Mouse (Mus musculus) embryonic facial prominence, embryonic 15.5 days (tissue): ENCODE data around the gene Mgrn1. TPM values are rescaled to one million over a fixed set of nuclear protein-coding genes. Genes with fewer than 3 reads are reported as not detected.

Experiments used
- ATAC-seq: fragments of 200-750 bp; cut with Nextera tagmentation; 2 replicates; pipeline ENCODE4 v1.8.0; 2017; ENCODE audit warnings: low read depth, moderate TSS enrichment; ENCODE audit not compliant: insufficient number of reproducible peaks, low FRiP score, low TSS enrichment
- H3K27ac ChIP-seq: fragments of 300-500 bp; sonication (generic); replicated peaks from 2 replicates; pipeline ENCODE4 v1.5.1; 2015; ENCODE audit warnings: mild to moderate bottlenecking, inconsistent platforms
- H3K27me3 ChIP-seq: fragments of 300-500 bp; sonication (generic); 2 replicates; pipeline ENCODE4 v1.6.1; 2015; ENCODE audit warnings: inconsistent platforms
- H3K36me3 ChIP-seq: fragments of 300-500 bp; sonication (generic); 2 replicates; pipeline ENCODE4 v1.6.1; 2015; ENCODE audit warnings: mild to moderate bottlenecking, inconsistent platforms
- H3K4me1 ChIP-seq: fragments of 300-500 bp; sonication (generic); 2 replicates; pipeline ENCODE4 v1.6.1; 2015; ENCODE audit warnings: inconsistent platforms
- H3K4me2 ChIP-seq: fragments of 300-500 bp; sonication (generic); replicated peaks from 2 replicates; pipeline ENCODE4 v1.6.1; 2015; ENCODE audit warnings: mild to moderate bottlenecking, inconsistent platforms
- H3K4me3 ChIP-seq: fragments of 300-500 bp; sonication (generic); replicated peaks from 2 replicates; pipeline ENCODE4 v1.5.1; 2015; ENCODE audit warnings: mild to moderate bottlenecking, inconsistent platforms
- H3K9ac ChIP-seq: fragments of 300-500 bp; sonication (generic); 2 replicates; pipeline ENCODE4 v1.6.1; 2015; ENCODE audit warnings: inconsistent platforms
- H3K9me3 ChIP-seq: fragments of 300-500 bp; sonication (generic); replicated peaks from 2 replicates; pipeline ENCODE4 v1.6.1; 2016; ENCODE audit warnings: inconsistent platforms
- WGBS: fragments of 180-500 bp; shearing (Covaris S2); methylation state at CpG from one replicate; pipeline ENCODE4 v1.1.7; 2015; 5-methylcytosine and 5-hydroxymethylcytosine counted together
- polyA plus RNA-seq: library from polyadenylated mRNA; unstranded; fragments of >200 nt; fragmentation: Nextera tagmentation; extraction: Ambion mirVana; gene quantifications from 2 replicates; pipeline ENCODE4 v1.2.1, GENCODE M21; 2015

The Mgrn1 gene
- polyA plus RNA-seq, 1 experiment from 2014 or later = 87.0 TPM

DNA sequence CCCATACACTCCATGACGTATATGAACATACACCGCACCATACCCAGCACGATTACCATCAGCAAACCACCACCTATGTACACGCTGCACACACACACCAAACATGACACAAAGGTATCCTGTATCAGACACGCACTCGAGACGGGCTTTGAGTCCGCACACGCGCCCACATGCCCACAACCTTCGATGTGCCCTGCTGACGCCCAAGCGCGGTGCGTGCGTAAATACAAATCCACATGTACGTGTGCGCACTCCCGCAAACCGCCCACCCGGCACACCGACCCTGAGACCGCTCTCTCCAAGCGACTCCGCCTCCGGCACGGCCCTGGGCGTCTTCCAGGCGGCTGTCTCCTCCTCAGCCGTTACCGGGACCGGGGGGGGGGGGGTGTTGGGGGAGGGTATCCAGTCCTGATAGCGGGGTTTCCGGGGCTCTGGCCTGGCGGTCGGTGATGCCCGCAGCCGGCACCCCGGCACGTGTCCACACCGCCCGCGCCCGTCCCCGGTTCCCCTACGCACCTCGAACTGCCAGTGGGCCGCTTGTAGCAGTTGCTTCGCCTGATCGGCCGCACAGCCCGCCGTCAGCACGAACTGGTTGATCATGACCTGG is 6.8 kb upstream of the Mgrn1 start:
- peak; percentile 3; the same call in 1 of the 2 replicates for ATAC-seq
- Histone ChIP-seq H3K9me3 (no peaks in the 10 kb centered on the region), H3K4me1 (peaks cover 48% of the 10 kb centered on the region), H3K9ac (peak overlapping the region; percentile 74), H3K27ac (peak overlapping the region; percentile 100), H3K4me2 (peak overlapping the region; percentile 71), H3K36me3 (peaks cover 24% of the 10 kb centered on the region), H3K27me3 (no peaks in the 10 kb centered on the region), H3K4me3 (peak overlapping the region; percentile 87)
- WGBS = 0% methylated on average over 54 of the region's 54 CpGs

DNA sequence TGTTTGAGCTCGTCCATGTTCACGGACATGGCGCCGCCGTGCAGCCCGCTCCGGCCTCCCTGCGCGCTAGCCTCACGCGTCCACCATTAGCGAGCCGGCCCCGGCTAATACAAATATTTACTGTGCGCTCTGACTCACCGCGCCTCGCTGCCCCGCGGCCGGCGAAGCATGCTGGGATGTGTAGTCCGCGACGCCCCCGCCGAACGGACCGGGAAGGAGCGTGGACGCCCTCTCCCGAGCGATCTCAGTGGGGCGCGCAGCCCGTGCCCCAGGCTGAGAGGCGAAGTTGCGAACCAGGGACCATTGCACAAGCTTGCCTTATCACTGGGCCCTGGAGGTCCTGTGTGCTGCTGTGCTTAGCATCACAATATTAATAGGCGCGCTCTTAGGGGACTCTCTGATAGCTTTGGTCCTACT is 6.3 kb upstream of the Mgrn1 start:
- peaks cover 19% of the 10 kb centered on the region for H3K36me3 ChIP-seq
- ATAC-seq = peak; percentile 83

DNA sequence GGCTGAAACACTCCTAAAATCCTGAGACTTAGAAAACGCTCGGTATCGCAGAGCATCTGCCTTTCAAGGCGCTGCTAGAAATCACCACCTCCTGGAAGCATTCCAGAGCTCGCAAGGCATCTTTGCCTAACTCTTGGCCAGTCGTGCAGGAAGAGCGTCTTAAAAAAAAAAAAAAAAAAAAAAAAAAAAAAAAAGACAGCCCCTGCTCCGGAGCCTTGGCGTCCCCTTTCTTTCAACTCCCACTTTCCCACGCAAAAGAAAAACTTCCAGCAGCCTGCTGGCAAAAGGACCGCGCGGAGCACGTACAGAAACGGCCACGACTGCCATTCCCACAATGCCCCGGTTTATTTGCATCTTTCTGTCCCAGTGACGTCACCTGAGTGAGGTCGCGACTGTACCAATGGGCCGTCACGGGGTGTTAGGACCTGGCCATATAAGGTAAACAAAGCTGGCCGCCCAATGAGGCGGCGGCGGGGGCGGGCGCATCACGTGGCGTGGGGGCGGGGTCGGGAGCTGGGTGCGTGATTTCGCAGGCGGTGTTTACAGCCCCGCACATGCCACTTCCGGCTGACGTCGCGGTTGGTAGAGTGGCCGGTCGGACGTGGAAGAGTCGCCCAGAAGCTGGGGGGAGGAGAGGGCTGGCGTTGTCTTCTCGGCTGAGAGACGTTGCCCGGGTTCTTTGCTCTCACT is 5.8 kb upstream of the Mgrn1 start, which contains the start of gene Ubald1:
Ubald1 (minus strand) TSS at position 180 of the 690 bp plus-strand sequence.
- H3K4me1 ChIP-seq = peaks cover 45% of the 10 kb centered on the region
- WGBS = under 1% methylated on average over 48 of the region's 48 CpGs
- peak; percentile 91 for ATAC-seq

More for the DNA sequence above, 6.3 kb upstream of the Mgrn1 start:
- H3K4me1 ChIP-seq = peaks cover 48% of the 10 kb centered on the region
- H3K9me3 ChIP-seq = no peaks in the 10 kb centered on the region
- H3K4me3 ChIP-seq = peak overlapping the region; percentile 87
- H3K9ac ChIP-seq = peak overlapping the region; percentile 74
- under 1% methylated on average over 40 of the region's 40 CpGs for WGBS
- peak overlapping the region; percentile 100 for H3K27ac ChIP-seq
- H3K27me3 ChIP-seq = no peaks in the 10 kb centered on the region
- H3K4me2 ChIP-seq = peak overlapping the region; percentile 71

DNA sequence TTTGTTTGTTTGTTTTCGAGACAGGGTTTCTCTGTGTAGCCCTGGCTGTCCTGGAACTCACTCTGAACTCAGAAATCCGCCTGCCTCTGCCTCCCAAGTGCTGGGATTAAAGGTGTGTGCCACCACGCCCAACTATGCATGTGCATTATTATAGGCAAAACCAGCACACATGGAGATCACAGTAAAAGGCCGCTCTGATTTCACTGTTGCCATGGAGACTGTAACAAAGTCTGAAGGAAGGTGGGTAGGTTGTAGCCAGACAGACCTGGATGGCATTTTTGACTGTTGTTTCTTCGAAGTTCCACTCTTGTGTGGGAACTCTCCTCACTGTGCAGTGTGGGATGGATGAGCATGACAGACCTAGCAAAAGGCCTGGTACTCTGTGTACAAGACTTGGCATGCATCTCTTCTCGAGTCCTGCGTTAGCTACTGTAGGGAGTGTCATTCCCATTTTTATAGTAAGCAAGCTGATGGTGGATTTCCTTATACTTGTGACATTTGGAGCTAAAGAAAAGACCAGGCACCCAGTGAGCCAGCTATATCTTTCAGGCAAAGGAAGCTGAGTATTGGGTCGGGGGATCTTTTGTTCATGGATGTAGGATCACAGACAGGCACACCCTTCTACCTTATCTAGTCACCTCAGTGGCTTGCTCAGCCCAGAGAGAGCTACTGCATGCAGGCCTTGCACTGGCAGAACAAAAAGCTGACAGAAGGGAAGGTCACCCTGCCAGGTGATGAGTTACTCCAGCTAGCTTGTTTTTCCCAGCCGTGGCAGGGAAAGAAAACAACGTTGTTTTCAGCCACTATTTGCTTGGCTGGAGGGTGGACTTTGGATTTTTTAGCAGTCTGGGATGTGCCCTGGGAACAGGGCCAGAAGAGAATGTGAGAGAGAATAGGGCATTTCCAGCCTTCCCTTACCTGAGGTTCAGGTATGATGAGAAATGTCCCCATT is 4.4 kb upstream of the Mgrn1 start:
- no peak for ATAC-seq
- peak overlapping the region; percentile 100 for H3K27ac ChIP-seq
- H3K27me3 ChIP-seq = no peaks in the 10 kb centered on the region
- H3K9me3 ChIP-seq = no peaks in the 10 kb centered on the region
- H3K4me3 ChIP-seq = peak overlapping the region; percentile 87
- 0 out of 2 replicates have a peak, but pooled peaks cover under 1% of the 10 kb centered on the region for H3K36me3 ChIP-seq
- H3K4me1 ChIP-seq = peaks cover 31% of the 10 kb centered on the region
- 0 out of 2 replicates have a peak overlapping the region, but pooled peaks have one; percentile 79 for H3K9ac ChIP-seq
- H3K4me2 ChIP-seq = peak overlapping the region; percentile 71
- 69% methylated on average over 10 of the region's 10 CpGs for WGBS

More for the DNA sequence above, 5.8 kb upstream of the Mgrn1 start, which contains the start of gene Ubald1:
- Histone ChIP-seq H3K9me3 (no peaks in the 10 kb centered on the region), H3K9ac (peak within 1 kb of the TSS; percentile 79), H3K27ac (peak within 1 kb of the TSS; percentile 100), H3K4me2 (peak within 1 kb of the TSS; percentile 71), H3K36me3 (peaks cover 14% of the 10 kb centered on the region), H3K27me3 (no peaks in the 10 kb centered on the region), H3K4me3 (peak within 1 kb of the TSS; percentile 87)

DNA sequence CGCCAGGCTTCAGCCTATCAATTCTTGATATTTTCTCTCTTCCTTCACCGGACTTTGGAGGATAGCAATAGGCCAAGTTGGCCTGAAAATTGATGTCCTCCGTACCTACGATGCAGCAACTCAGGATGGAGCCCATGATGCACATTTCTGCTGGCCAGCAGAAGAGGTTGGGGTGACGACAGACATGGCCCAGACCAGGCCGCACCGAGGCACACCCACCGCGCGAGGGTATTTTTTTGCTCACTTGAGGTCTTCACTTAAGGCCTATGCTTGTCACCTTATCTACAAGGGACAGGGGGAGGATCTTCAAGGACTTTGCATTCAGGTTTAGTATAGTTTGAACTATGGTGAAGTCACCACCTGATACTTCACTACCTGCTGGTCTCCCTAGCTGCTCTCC is 1.1 kb upstream of the Mgrn1 start:
- Histone ChIP-seq H3K4me2 (no peak overlapping the region), H3K27ac (0 out of 2 replicates have a peak overlapping the region, but pooled peaks have one; percentile 90), H3K4me1 (peaks cover 32% of the 10 kb centered on the region), H3K27me3 (no peaks in the 10 kb centered on the region), H3K4me3 (0 out of 2 replicates have a peak overlapping the region, but pooled peaks have one; percentile 88), H3K9me3 (no peaks in the 10 kb centered on the region), H3K36me3 (no peaks in the 10 kb centered on the region), H3K9ac (no peak overlapping the region)
- 90% methylated on average over 10 of the region's 10 CpGs for WGBS
- no peak for ATAC-seq

DNA sequence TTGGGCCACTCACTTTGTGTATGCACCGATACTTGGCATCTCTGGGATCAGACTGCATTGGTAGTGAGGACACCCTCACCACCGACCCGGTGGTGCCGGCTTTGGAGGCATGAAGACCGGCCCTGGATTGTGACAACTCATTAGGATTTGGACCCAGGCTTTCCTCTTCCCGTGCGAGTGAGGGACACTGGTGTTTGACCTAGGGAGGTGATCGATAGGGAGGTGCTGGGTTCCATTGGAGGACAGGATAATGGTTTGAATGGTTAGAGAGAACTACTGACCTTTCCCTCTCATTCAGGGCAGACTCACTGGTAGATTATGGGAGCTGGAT is 606 bp downstream of the Mgrn1 start:
- peaks cover 8% of the 10 kb centered on the region; the same call in 1 of the 2 replicates for H3K36me3 ChIP-seq
- no peaks in the 10 kb centered on the region for H3K9me3 ChIP-seq
- no peak for ATAC-seq
- H3K27ac ChIP-seq = peak overlapping the region; percentile 90
- peak overlapping the region; percentile 75 for H3K4me2 ChIP-seq
- H3K27me3 ChIP-seq = no peaks in the 10 kb centered on the region
- H3K9ac ChIP-seq = peak overlapping the region; percentile 93
- H3K4me3 ChIP-seq = peak overlapping the region; percentile 88
- WGBS = under 1% methylated on average over 8 of the region's 8 CpGs
- H3K4me1 ChIP-seq = peaks cover 30% of the 10 kb centered on the region

DNA sequence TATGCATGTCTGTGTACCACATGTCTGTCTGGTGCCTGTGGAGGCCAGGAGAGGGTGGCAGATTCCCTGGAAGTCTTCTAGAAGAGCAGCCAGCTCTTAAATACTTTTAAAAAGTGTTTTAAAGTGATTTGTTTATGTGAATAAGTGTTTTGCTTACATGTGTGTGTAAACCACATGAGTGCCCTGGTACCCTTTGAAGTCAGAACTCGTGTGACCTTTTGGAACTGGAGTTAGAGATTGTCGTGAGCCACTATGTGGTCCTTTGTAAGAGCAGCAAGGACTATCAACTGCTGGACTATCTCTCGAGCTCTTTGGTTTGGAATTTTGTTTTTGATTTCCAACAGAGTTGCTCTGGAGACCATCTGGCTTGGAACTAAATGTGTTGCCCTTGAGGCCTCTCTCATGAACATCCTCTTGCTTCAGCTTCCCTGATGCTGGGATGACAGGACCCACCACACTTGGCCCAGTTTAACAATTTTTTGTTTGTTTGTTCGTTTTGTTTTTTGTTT is 4.2 kb downstream of the Mgrn1 start:
- H3K9me3 ChIP-seq = no peaks in the 10 kb centered on the region
- peaks cover 25% of the 10 kb centered on the region for H3K4me1 ChIP-seq
- H3K4me3 ChIP-seq = no peak overlapping the region
- no peak overlapping the region for H3K27ac ChIP-seq
- H3K4me2 ChIP-seq = no peak overlapping the region
- WGBS = 43% methylated on average over 4 of the region's 4 CpGs
- no peaks in the 10 kb centered on the region for H3K27me3 ChIP-seq
- H3K36me3 ChIP-seq = peaks cover 11% of the 10 kb centered on the region; the same call in 1 of the 2 replicates
- no peak for ATAC-seq
- no peak overlapping the region for H3K9ac ChIP-seq

DNA sequence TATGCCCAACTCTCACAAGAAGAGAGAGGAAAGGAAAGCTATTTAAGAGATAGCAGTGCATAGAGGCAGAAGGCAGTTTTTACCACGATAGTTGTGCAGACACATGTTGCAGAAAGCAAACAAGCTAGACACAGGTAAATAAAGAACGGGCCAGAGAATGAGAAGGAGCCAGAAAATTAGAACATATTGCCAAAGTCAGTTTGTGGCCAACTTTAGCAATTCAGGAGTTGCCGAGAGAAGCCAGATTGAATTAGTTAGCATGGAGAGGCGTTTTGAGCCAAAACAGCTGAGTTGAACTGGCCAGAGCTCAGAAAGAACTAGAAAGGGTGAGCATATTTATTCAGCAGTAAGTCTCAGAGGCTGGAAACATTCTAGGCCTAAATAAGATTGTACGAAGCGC is 6.1 kb downstream of the Mgrn1 start:
- no peak overlapping the region for H3K4me2 ChIP-seq
- no peak for ATAC-seq
- H3K36me3 ChIP-seq = peaks cover 11% of the 10 kb centered on the region; the same call in 1 of the 2 replicates
- peaks cover 27% of the 10 kb centered on the region for H3K4me1 ChIP-seq
- WGBS = 58% methylated on average over 6 of the region's 6 CpGs
- no peak overlapping the region for H3K4me3 ChIP-seq
- H3K9ac ChIP-seq = no peak overlapping the region
- H3K27me3 ChIP-seq = no peaks in the 10 kb centered on the region
- H3K9me3 ChIP-seq = no peaks in the 10 kb centered on the region
- H3K27ac ChIP-seq = no peak overlapping the region; the same call in 1 of the 2 replicates

DNA sequence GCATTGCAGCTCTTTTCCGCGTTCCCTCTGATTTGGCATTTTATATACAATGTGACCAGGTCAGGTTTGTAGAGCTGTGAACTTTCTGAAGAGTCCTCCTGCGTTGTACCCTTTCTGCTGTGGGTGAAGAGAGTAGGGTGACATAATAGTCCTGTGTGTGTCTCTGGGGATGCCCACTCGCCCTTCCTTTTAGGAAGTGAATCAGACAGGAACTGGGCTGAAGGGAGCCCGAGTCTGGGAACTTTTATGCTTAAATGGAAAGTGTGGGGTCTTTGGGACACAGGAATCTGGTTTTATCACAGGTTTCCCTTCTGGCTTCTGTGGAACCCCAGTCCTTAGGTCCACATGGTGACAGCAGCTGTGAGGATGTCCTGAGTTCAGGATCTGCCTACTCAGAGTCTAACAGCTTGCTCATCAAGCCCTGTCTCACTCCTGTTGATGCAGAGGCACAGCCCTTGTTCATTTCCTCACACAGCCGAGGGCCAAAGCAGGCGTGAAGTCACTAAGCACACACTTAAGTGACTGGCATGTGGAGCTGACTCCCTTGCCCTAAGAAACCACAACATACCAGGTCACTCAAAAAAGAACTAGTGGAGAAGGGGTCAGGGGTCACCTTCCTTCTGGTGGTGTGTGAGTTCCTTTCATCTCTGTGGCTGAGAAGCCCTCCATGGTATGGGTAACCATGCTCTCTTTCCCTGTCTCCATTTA is 8.3 kb downstream of the Mgrn1 start:
- 76% methylated on average over 7 of the region's 7 CpGs for WGBS
- H3K9me3 ChIP-seq = no peaks in the 10 kb centered on the region
- peaks cover 11% of the 10 kb centered on the region; the same call in 1 of the 2 replicates for H3K36me3 ChIP-seq
- peaks cover 11% of the 10 kb centered on the region; the same call in 1 of the 2 replicates for H3K4me1 ChIP-seq
- no peak for ATAC-seq
- no peak overlapping the region for H3K4me3 ChIP-seq
- no peak overlapping the region for H3K9ac ChIP-seq
- H3K27ac ChIP-seq = no peak overlapping the region
- H3K4me2 ChIP-seq = no peak overlapping the region
- H3K27me3 ChIP-seq = no peaks in the 10 kb centered on the region
